Mouse (Mus musculus) forebrain, embryonic 16.5 days (tissue): ENCODE results near the gene Ctnna2. TPM values are rescaled to one million over a fixed set of nuclear protein-coding genes. Genes with fewer than 3 reads are reported as not detected.
A peak's percentile ranks its signal among the peaks of the same experiment; 100 is the strongest.

ENCODE experiments used
- ATAC-seq: fragments of 200-750 bp; cut with Nextera tagmentation; 2 replicates; pipeline ENCODE4 v1.8.0; 2017; ENCODE audit warnings: mild to moderate bottlenecking, moderate library complexity
- H3K27ac ChIP-seq: fragments of 300-500 bp; sonication (generic); 2 replicates; pipeline ENCODE4 v1.5.1; 2014; ENCODE audit warnings: low read length, control low read depth
- H3K27me3 ChIP-seq: fragments of 300-500 bp; sonication (generic); replicated peaks from 2 replicates; pipeline ENCODE4 v1.6.1; 2014; ENCODE audit warnings: low read length; ENCODE audit not compliant: control insufficient read depth, insufficient read depth
- H3K36me3 ChIP-seq: fragments of 300-500 bp; sonication (generic); 2 replicates; pipeline ENCODE4 v1.6.1; 2014; ENCODE audit not compliant: control insufficient read depth, insufficient read depth
- H3K4me1 ChIP-seq: fragments of 300-500 bp; sonication (generic); replicated peaks from 2 replicates; pipeline ENCODE4 v1.6.1; 2014; ENCODE audit warnings: low read length; ENCODE audit not compliant: control insufficient read depth, insufficient read depth
- H3K4me2 ChIP-seq: fragments of 300-500 bp; sonication (generic); 2 replicates; pipeline ENCODE4 v1.6.1; 2014; ENCODE audit warnings: mild to moderate bottlenecking, low read length, control low read depth
- H3K4me3 ChIP-seq: fragments of 300-500 bp; sonication (generic); replicated peaks from 2 replicates; pipeline ENCODE4 v1.5.1; 2014; ENCODE audit warnings: mild to moderate bottlenecking, low read length, control low read depth
- H3K9ac ChIP-seq: fragments of 300-500 bp; sonication (generic); replicated peaks from 2 replicates; pipeline ENCODE4 v1.6.1; 2014; ENCODE audit warnings: low read depth, low read length, control low read depth
- H3K9me3 ChIP-seq: fragments of 300-500 bp; sonication (generic); 2 replicates; pipeline ENCODE4 v1.6.1; 2016; ENCODE audit warnings: low read length; ENCODE audit not compliant: control insufficient read depth
- WGBS: fragments of 180-500 bp; shearing (Covaris S2); extraction: QIAGEN DNeasy Blood & Tissue Kit; methylation state at CpG from one replicate; pipeline ENCODE4 v1.1.7; 2014; 5-methylcytosine and 5-hydroxymethylcytosine counted together
- polyA plus RNA-seq: library from polyadenylated mRNA; unstranded; fragments of >200 nt; fragmentation: Nextera tagmentation; extraction: Ambion mirVana; gene quantifications from 2 replicates; pipeline ENCODE4 v1.2.1, GENCODE M21; 2015

The Ctnna2 gene
- polyA plus RNA-seq, 1 experiment from 2014 or later = 149 TPM

GRCm38 (mm10) chr6:77213757-77214409, 765.6 kb downstream of the Ctnna2 start:
- no peaks in the 10 kb centered on the region for H3K9me3 ChIP-seq
- H3K9ac ChIP-seq = no peak overlapping the region
- 0 out of 2 replicates have a peak, but pooled peaks have one; percentile 40 for ATAC-seq
- no peaks in the 10 kb centered on the region for H3K27me3 ChIP-seq
- peaks cover 6% of the 10 kb centered on the region for H3K4me1 ChIP-seq
- H3K36me3 ChIP-seq = no peaks in the 10 kb centered on the region
- WGBS = 10% methylated on average over 3 of the region's 3 CpGs
- H3K4me2 ChIP-seq = no peak overlapping the region
- H3K27ac ChIP-seq = no peak overlapping the region
- no peak overlapping the region for H3K4me3 ChIP-seq

GRCm38 (mm10) chr6:77209929-77210328, 769.6 kb downstream of the Ctnna2 start:
- Histone ChIP-seq H3K9ac (no peak overlapping the region), H3K9me3 (no peaks in the 10 kb centered on the region), H3K4me1 (peaks cover 6% of the 10 kb centered on the region), H3K36me3 (no peaks in the 10 kb centered on the region), H3K27ac (no peak overlapping the region), H3K4me3 (no peak overlapping the region), H3K4me2 (no peak overlapping the region), H3K27me3 (no peaks in the 10 kb centered on the region)
- 71% methylated on average over 3 of the region's 3 CpGs for WGBS
- ATAC-seq = no peak

- H3K4me2 ChIP-seq = no peak overlapping the region
- 80% methylated on average over 1 of the region's 1 CpGs for WGBS
- ATAC-seq = no peak
- peaks cover 6% of the 10 kb centered on the region for H3K4me1 ChIP-seq
- H3K27ac ChIP-seq = no peak overlapping the region
- no peak overlapping the region for H3K9ac ChIP-seq
- H3K36me3 ChIP-seq = no peaks in the 10 kb centered on the region
- H3K9me3 ChIP-seq = no peaks in the 10 kb centered on the region
- H3K27me3 ChIP-seq = no peaks in the 10 kb centered on the region
- H3K4me3 ChIP-seq = no peak overlapping the region
Observed at GRCm38 (mm10) chr6:77209183-77209582, 770.3 kb downstream of the Ctnna2 start.

DNA sequence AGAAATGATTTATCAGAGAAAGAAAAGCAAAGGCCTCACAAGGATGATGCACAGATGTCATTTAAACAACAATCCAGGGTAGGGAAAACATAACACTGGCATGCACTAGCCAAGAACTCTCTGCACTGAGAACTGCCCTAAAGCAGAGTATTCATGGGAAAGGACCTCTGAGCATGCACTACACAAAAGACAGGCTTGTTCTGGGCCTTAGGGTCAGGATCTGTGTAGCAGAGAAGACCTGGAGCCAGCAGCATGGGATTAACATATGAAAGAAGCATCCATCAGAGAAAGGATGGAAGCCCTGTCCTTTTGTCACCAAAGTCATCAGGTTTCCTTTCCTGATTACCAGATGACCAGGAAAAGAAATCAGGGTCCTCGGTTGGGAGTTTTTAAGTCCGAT, 780.1 kb downstream of the Ctnna2 start:
- no peak overlapping the region for H3K4me3 ChIP-seq
- no peaks in the 10 kb centered on the region for H3K9me3 ChIP-seq
- H3K4me2 ChIP-seq = no peak overlapping the region
- WGBS = 35% methylated on average over 2 of the region's 2 CpGs
- ATAC-seq = 0 out of 2 replicates have a peak, but pooled peaks have one; percentile 12
- H3K36me3 ChIP-seq = no peaks in the 10 kb centered on the region
- peaks cover 2% of the 10 kb centered on the region; the same call in 1 of the 2 replicates for H3K4me1 ChIP-seq
- H3K27me3 ChIP-seq = no peaks in the 10 kb centered on the region
- H3K9ac ChIP-seq = no peak overlapping the region
- H3K27ac ChIP-seq = no peak overlapping the region

GRCm38 (mm10) chr6:77196650-77197049, 782.8 kb downstream of the Ctnna2 start:
- Histone ChIP-seq H3K4me2 (no peak overlapping the region), H3K36me3 (no peaks in the 10 kb centered on the region), H3K27ac (no peak overlapping the region), H3K4me3 (no peak overlapping the region), H3K27me3 (no peaks in the 10 kb centered on the region), H3K9me3 (no peaks in the 10 kb centered on the region), H3K4me1 (peaks cover 2% of the 10 kb centered on the region; the same call in 1 of the 2 replicates), H3K9ac (no peak overlapping the region)
- 92% methylated on average over 3 of the region's 3 CpGs for WGBS
- no peak for ATAC-seq

DNA sequence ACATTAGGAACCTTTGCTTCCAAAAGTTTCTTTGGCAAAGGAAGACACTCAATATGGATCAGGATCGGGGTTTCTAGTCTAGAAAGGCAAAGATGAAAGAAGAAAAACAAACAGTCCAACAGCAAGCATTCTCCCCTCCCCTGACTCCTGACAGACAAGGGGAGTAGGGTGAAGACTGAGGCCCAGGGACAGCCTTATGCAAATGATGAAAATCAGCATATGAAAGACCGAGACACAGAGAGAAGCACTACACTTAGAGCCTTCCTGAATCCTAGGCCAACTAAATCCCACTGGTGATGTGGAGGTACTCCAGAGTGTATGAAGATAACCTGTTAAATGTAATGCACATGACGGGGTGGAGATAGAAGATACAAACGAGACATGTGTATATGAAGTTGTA, 787.9 kb downstream of the Ctnna2 start:
- Histone ChIP-seq H3K4me2 (no peak overlapping the region), H3K27me3 (no peaks in the 10 kb centered on the region), H3K36me3 (no peaks in the 10 kb centered on the region), H3K4me1 (0 out of 2 replicates have a peak, but pooled peaks cover 4% of the 10 kb centered on the region), H3K4me3 (no peak overlapping the region), H3K27ac (no peak overlapping the region), H3K9ac (no peak overlapping the region), H3K9me3 (no peaks in the 10 kb centered on the region)
- no peak for ATAC-seq
- 66% methylated on average over 4 of the region's 4 CpGs for WGBS

DNA sequence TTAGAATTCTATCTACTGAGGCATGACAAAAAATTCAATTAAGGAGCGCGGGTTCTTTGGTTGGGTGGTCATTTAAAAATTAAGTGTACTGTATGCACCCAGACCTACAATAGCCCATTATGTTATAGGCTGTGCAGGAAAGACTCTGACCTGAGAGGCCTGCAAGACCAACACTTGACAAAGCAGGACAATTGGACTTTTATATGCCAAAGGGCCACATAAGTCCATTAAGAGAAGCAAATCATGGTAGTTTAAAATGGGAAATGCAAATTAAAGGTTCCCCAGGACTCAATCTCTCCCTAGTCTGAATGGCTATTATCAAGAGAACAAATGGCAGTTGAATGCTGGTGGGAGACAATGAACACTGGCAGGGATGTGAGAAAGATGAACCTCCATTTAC, 790.9 kb downstream of the Ctnna2 start:
- no peaks in the 10 kb centered on the region for H3K9me3 ChIP-seq
- H3K27me3 ChIP-seq = no peaks in the 10 kb centered on the region
- 7% methylated on average over 2 of the region's 2 CpGs for WGBS
- no peak for ATAC-seq
- 0 out of 2 replicates have a peak, but pooled peaks cover 11% of the 10 kb centered on the region for H3K4me1 ChIP-seq
- H3K9ac ChIP-seq = no peak overlapping the region
- no peak overlapping the region for H3K4me3 ChIP-seq
- no peaks in the 10 kb centered on the region for H3K36me3 ChIP-seq
- H3K27ac ChIP-seq = no peak overlapping the region
- H3K4me2 ChIP-seq = no peak overlapping the region

DNA sequence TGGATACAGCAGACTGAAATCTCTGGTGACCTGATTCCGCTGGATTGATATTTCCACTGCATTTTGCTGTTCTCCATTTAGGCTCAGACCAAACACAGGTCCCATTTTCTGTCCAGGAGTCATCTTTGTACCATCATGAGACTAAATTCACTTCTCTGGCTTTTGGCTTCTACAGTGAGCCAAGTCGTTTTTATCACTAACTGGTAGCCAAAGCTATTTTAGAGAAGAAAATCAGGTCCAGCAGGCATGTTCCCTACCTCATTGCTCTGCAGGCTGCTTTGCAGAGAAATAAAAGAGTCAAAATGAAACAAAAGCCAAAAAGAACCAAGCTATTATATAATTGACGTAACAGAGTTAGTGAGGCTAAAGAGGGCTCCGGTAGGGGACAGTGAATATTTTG, 793.7 kb downstream of the Ctnna2 start:
- no peaks in the 10 kb centered on the region for H3K27me3 ChIP-seq
- no peak overlapping the region for H3K4me3 ChIP-seq
- H3K9ac ChIP-seq = no peak overlapping the region
- no peaks in the 10 kb centered on the region for H3K9me3 ChIP-seq
- H3K27ac ChIP-seq = no peak overlapping the region
- H3K4me1 ChIP-seq = 0 out of 2 replicates have a peak, but pooled peaks cover 11% of the 10 kb centered on the region
- H3K36me3 ChIP-seq = no peaks in the 10 kb centered on the region
- ATAC-seq = no peak
- 68% methylated on average over 4 of the region's 4 CpGs for WGBS
- H3K4me2 ChIP-seq = no peak overlapping the region

DNA sequence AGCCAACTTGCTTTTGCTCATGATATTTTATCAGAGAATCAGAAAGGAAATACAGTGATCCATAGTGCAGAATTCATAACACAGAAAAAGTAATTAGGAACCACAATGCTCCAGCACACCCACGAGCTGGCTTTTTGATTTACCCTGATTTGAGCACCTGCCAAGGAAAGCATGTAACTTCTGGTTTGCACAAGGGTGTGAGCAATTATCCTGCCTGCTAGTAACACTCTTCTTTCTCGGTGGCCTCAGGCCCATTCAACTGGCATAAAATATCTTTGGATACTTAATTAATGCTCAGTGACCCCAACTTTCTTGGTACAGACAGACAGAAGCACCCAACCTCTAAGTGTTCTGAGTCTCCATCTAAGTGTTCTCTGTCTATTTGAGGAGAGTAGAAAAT, 794.6 kb downstream of the Ctnna2 start:
- 35% methylated on average over 2 of the region's 2 CpGs for WGBS
- Histone ChIP-seq H3K9ac (no peak overlapping the region), H3K27ac (no peak overlapping the region), H3K9me3 (no peaks in the 10 kb centered on the region), H3K36me3 (no peaks in the 10 kb centered on the region), H3K4me2 (no peak overlapping the region), H3K4me1 (0 out of 2 replicates have a peak, but pooled peaks cover 11% of the 10 kb centered on the region), H3K27me3 (no peaks in the 10 kb centered on the region), H3K4me3 (no peak overlapping the region)
- ATAC-seq = no peak
